Comparison of ENCODE assay signal across 30 mouse cellular contexts in the genomic region with DNA sequence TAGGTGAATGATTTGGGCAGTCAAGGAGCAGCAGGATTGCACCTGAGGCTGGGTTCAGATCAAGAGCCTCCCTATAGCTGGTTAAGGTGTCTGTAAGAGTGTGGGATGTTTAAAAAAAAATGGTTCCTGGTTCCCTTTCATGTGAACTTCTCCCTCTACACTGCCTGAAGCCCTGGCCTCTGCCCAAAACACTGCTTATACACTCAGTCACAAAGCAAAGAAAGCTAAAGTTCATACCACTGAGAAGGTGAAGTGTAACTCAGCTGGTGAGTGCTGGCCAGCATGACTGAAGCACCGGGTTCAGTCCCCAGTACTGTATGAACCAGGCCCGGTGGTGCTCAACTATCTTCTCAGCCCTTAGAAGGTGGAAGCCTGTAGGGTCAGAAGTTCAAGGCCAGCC.
DNase-seq lines count a peak whose midpoint lies in the region; ATAC-seq and TF ChIP-seq lines count a peak whose summit lies in the region.
"Had no signal": no experiment of that assay in that cellular context is flagged by ENCODE, and none has a peak within 500 bp of the region (broad histone marks: within the 10 kb centered on the region; RNA-seq: fewer than 3 reads in every experiment).

No protein-coding gene starts in this region.

- peak; percentile 77 for DNase-seq in heart, adult 11 months
- peak; percentile 73 for DNase-seq in liver, adult 2 months (ENCODE audit: extremely low read depth, low read depth, low spot score)
- DNase-seq in liver, embryonic 11.5 days (ENCODE audit: low spot score): no peak
- no peak for DNase-seq in liver
- peak; percentile 20 for DNase-seq in adipocyte (ENCODE audit: low spot score)
- no peak for DNase-seq in thymus, adult 2 months
- DNase-seq: adrenal gland, adult 2 months; adrenal gland, postnatal 10 days; adrenal gland, postnatal 25 days; B cell, adult 2 months; cerebellum, adult 11 months; cerebellum, adult 18-20 months; cerebellum, adult 8-10 months; cerebellum, adult 9-11 months; cerebellum, postnatal 14 days; cerebellum, postnatal 36 days; embryo, embryonic 11 days had no signal

- H3K9me3 ChIP-seq in heart, embryonic 12.5 days (replicated peaks): no peaks in the 10 kb centered on the region
- H3K9me3 ChIP-seq in liver, embryonic 11.5 days (ENCODE audit: control insufficient read depth, low read length): no peaks in the 10 kb centered on the region
- H3K9me3 ChIP-seq in liver, embryonic 16.5 days (replicated peaks; ENCODE audit: control insufficient read depth, low read length): no peaks in the 10 kb centered on the region
- H3K9me3 ChIP-seq: embryonic facial prominence, embryonic 13.5 days; embryonic facial prominence, embryonic 15.5 days; forebrain, embryonic 10.5 days; forebrain, embryonic 12.5 days; G1E had no signal

- no peaks in the 10 kb centered on the region for H3K36me3 ChIP-seq in heart, embryonic 12.5 days
- H3K36me3 ChIP-seq in liver, adult 2 months (ENCODE audit: control insufficient read depth, insufficient read depth, low read length): peaks cover 86% of the 10 kb centered on the region
- H3K36me3 ChIP-seq in liver, embryonic 11.5 days (ENCODE audit: control insufficient read depth, insufficient read depth, low read length): no peaks in the 10 kb centered on the region
- no peaks in the 10 kb centered on the region for H3K36me3 ChIP-seq in liver, embryonic 16.5 days (ENCODE audit: control insufficient read depth, insufficient read depth)
- H3K36me3 ChIP-seq in thymus, adult 2 months (ENCODE audit: control insufficient read depth, insufficient read depth, low read length): no peaks in the 10 kb centered on the region
- H3K36me3 ChIP-seq: embryonic facial prominence, embryonic 13.5 days; embryonic facial prominence, embryonic 15.5 days; forebrain, embryonic 10.5 days; forebrain, embryonic 12.5 days; G1E had no signal

- no peak overlapping the region for H3K4me2 ChIP-seq in heart, embryonic 12.5 days
- no peak overlapping the region for H3K4me2 ChIP-seq in liver, embryonic 11.5 days
- H3K4me2 ChIP-seq in liver, embryonic 16.5 days (ENCODE audit: low read depth, low read length): no peak overlapping the region
- H3K4me2 ChIP-seq: embryonic facial prominence, embryonic 13.5 days; embryonic facial prominence, embryonic 15.5 days; forebrain, embryonic 12.5 days had no signal

- H3K27me3 ChIP-seq in heart, embryonic 12.5 days (replicated peaks): no peaks in the 10 kb centered on the region
- no peaks in the 10 kb centered on the region for H3K27me3 ChIP-seq in liver, adult 2 months (ENCODE audit: control insufficient read depth, insufficient read depth, low read length)
- no peaks in the 10 kb centered on the region for H3K27me3 ChIP-seq in liver, embryonic 11.5 days (replicated peaks; ENCODE audit: control insufficient read depth, insufficient read depth, low read length)
- H3K27me3 ChIP-seq in liver, embryonic 16.5 days (ENCODE audit: control insufficient read depth, insufficient read depth, low read depth, low read length): no peaks in the 10 kb centered on the region
- no peaks in the 10 kb centered on the region for H3K27me3 ChIP-seq in thymus, adult 2 months (ENCODE audit: control insufficient read depth, insufficient read depth, low read length)
- H3K27me3 ChIP-seq: CH12.LX; embryonic facial prominence, embryonic 13.5 days; embryonic facial prominence, embryonic 15.5 days; forebrain, embryonic 12.5 days; Patski had no signal

- no peak overlapping the region for H3K4me3 ChIP-seq in heart, embryonic 12.5 days
- H3K4me3 ChIP-seq in liver, adult 2 months (ENCODE audit: insufficient read depth, low read depth, low read length): no peak overlapping the region
- no peak overlapping the region for H3K4me3 ChIP-seq in liver, embryonic 11.5 days (ENCODE audit: low read depth, low read length)
- H3K4me3 ChIP-seq in liver, embryonic 16.5 days (ENCODE audit: low read depth, low read length): no peak overlapping the region
- no peak overlapping the region for H3K4me3 ChIP-seq in thymus, adult 2 months (ENCODE audit: control insufficient read depth, insufficient read depth, low read length)
- H3K4me3 ChIP-seq: embryonic facial prominence, embryonic 13.5 days; embryonic facial prominence, embryonic 15.5 days; erythroblast, embryonic 14.5 days; forebrain, embryonic 10.5 days; forebrain, embryonic 12.5 days had no signal

- no peak for TF ChIP-seq POLR2A in liver, adult 2 months (IDR thresholded peaks at IDR 0.05; ENCODE audit: extremely low read depth, insufficient read depth, low read length)
- TF ChIP-seq POLR2A in thymus, adult 2 months (IDR thresholded peaks at IDR 0.05; ENCODE audit: control insufficient read depth, extremely low read depth, insufficient read depth, low read length, poor library complexity): no peak

- 90% methylated on average over 2 of the region's 2 CpGs for WGBS in heart, embryonic 12.5 days
- WGBS in liver, adult 2 months: 11% methylated on average over 2 of the region's 2 CpGs
- 84% methylated on average over 2 of the region's 2 CpGs for WGBS in liver, embryonic 11.5 days
- 54% methylated on average over 2 of the region's 2 CpGs for WGBS in liver, embryonic 16.5 days (ENCODE audit: insufficient replicate concordance)
- 97% methylated on average over 2 of the region's 2 CpGs for WGBS in thymus, adult 2 months

- peaks cover 32% of the 10 kb centered on the region for H3K4me1 ChIP-seq in heart, embryonic 12.5 days (replicated peaks)
- peaks cover 10% of the 10 kb centered on the region for H3K4me1 ChIP-seq in liver, adult 2 months (ENCODE audit: control insufficient read depth, insufficient read depth, low read length)
- peaks cover 8% of the 10 kb centered on the region; the same call in 1 of the 2 replicates for H3K4me1 ChIP-seq in liver, embryonic 11.5 days (replicated peaks; ENCODE audit: control insufficient read depth, insufficient read depth, low read length)
- H3K4me1 ChIP-seq in liver, embryonic 16.5 days (ENCODE audit: control insufficient read depth, low read depth, low read length): peaks cover 5% of the 10 kb centered on the region
- peaks cover 18% of the 10 kb centered on the region for H3K4me1 ChIP-seq in thymus, adult 2 months (replicated peaks; ENCODE audit: control insufficient read depth, insufficient read depth, low read length)

- no peak for ATAC-seq in heart, embryonic 12.5 days (ENCODE audit: insufficient number of reproducible peaks, low FRiP score)
- no peak for ATAC-seq in liver, embryonic 11.5 days (replicated peaks; ENCODE audit: low FRiP score)
- peak; percentile 58 for ATAC-seq in liver, embryonic 16.5 days (ENCODE audit: low read depth)
- ATAC-seq: activated CD4-positive, CD25-positive, alpha-beta regulatory T cell, adult 4 months; CD4-positive, CD25-positive, alpha-beta regulatory T cell, adult 4 months; forebrain, embryonic 14.5 days; Patski had no signal

- no peaks in the 10 kb centered on the region for H3K79me2 ChIP-seq in liver, adult 2 months (ENCODE audit: control insufficient read depth, insufficient read depth, low read length)

- no peak for TF ChIP-seq CTCF in liver, adult 2 months (IDR thresholded peaks at IDR 0.05; ENCODE audit: low read depth, low read length)
- no peak for TF ChIP-seq CTCF in thymus, adult 2 months (IDR thresholded peaks at IDR 0.05; ENCODE audit: borderline replicate concordance, control insufficient read depth, extremely low read depth, insufficient read depth, low read length, poor library complexity)

- no peak overlapping the region for H3K9ac ChIP-seq in heart, embryonic 12.5 days
- no peak overlapping the region for H3K9ac ChIP-seq in liver, adult 2 months (ENCODE audit: low read depth, low read length)
- H3K9ac ChIP-seq in liver, embryonic 11.5 days (ENCODE audit: low read depth, low read length): no peak overlapping the region
- H3K9ac ChIP-seq in liver, embryonic 16.5 days (ENCODE audit: low read depth, low read length): no peak overlapping the region
- H3K9ac ChIP-seq: embryonic facial prominence, embryonic 13.5 days; embryonic facial prominence, embryonic 15.5 days; forebrain, embryonic 12.5 days had no signal

- no peak overlapping the region for H3K27ac ChIP-seq in heart, embryonic 12.5 days (ENCODE audit: poor library complexity, severe bottlenecking)
- no peak overlapping the region; the same call in 1 of the 2 replicates for H3K27ac ChIP-seq in liver, adult 2 months (replicated peaks; ENCODE audit: insufficient read depth, low read depth, low read length)
- H3K27ac ChIP-seq in liver, embryonic 11.5 days (ENCODE audit: low read depth, low read length): no peak overlapping the region
- H3K27ac ChIP-seq in liver, embryonic 16.5 days (ENCODE audit: low read length): no peak overlapping the region
- no peak overlapping the region for H3K27ac ChIP-seq in thymus, adult 2 months (ENCODE audit: control insufficient read depth, insufficient read depth, low read length)
- H3K27ac ChIP-seq: embryonic facial prominence, embryonic 13.5 days; embryonic facial prominence, embryonic 15.5 days; forebrain, embryonic 10.5 days; forebrain, embryonic 12.5 days had no signal

Comparison
In these comparisons a context has a peak if more than half of its experiments do, and no peak if none do; other contexts are left out.
1. DNase-seq: peak in heart, adult 11 months (single experiment), liver, adult 2 months (single experiment) and adipocyte (single experiment); none in liver, embryonic 11.5 days (single experiment), liver (single experiment) and thymus, adult 2 months (single experiment).